Mouse (Mus musculus) spleen, adult 2 months (tissue): ENCODE data around the gene Akr1c6.

Source experiments
- CTCF ChIP-seq: fragments of 200-500 bp; IDR thresholded peaks from 2 replicates; pipeline ENCODE4 v1.5.1; 2011; ENCODE audit warnings: mild to moderate bottlenecking, inconsistent platforms; ENCODE audit not compliant: insufficient read depth, insufficient read length, insufficient replicate concordance; ENCODE audit errors: extremely low read depth
- POLR2A ChIP-seq: fragments of 200-500 bp; IDR thresholded peaks from 2 replicates; pipeline ENCODE4 v1.6.1; 2011; ENCODE audit warnings: low read depth, low read length, inconsistent platforms

DNA sequence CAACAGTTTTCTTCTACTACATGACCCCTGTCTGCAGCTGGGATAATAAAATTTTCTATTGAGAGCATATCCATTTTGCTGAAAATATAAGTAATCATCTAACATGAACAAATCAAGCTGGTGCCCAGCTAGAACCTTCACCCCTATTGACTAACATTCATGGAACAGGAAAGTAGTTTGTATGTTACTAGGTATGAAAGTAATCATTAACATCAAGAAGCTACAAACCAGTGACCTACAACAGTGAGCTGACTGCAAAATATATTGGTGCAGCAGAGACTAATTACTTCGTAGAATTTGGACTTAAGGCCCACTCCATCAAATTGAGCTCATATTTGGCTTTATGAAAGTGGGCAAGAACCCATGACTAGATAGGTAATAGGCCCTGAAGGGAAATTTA lies 27.3 kb upstream of the Akr1c6 start:
- TF ChIP-seq CTCF (no peak), POLR2A (no peak)
